Comparison of ENCODE assay signal across 8 mouse cellular contexts in genomic region chr3:103429227-103429788, GRCm38 (mm10).
DNase-seq lines count a peak whose midpoint lies in the region; ATAC-seq and TF ChIP-seq lines count a peak whose summit lies in the region.

No protein-coding gene starts in this region.

- TF ChIP-seq CTCF in hindbrain, postnatal 0 days (IDR thresholded peaks at IDR 0.05; ENCODE audit: low read depth), result peak; percentile 59

- H3K4me3 ChIP-seq in hindbrain, postnatal 0 days (ENCODE audit: low read length), result no peak overlapping the region
- no peak overlapping the region for H3K4me3 ChIP-seq in hindbrain, embryonic 10.5 days
- H3K4me3 ChIP-seq in stomach, embryonic 16.5 days (replicated peaks; ENCODE audit: low read length), result no peak overlapping the region

- no peaks in the 10 kb centered on the region for H3K9me3 ChIP-seq in hindbrain, postnatal 0 days (ENCODE audit: low read length)
- no peaks in the 10 kb centered on the region for H3K9me3 ChIP-seq in hindbrain, embryonic 10.5 days
- no peaks in the 10 kb centered on the region for H3K9me3 ChIP-seq in stomach, embryonic 16.5 days (replicated peaks; ENCODE audit: control insufficient read depth, low read length)

- no peaks in the 10 kb centered on the region for H3K27me3 ChIP-seq in hindbrain, postnatal 0 days (ENCODE audit: insufficient read depth, low read length)
- no peaks in the 10 kb centered on the region for H3K27me3 ChIP-seq in hindbrain, embryonic 10.5 days (ENCODE audit: insufficient read depth, poor library complexity, severe bottlenecking)
- no peaks in the 10 kb centered on the region for H3K27me3 ChIP-seq in stomach, embryonic 16.5 days (ENCODE audit: control insufficient read depth, insufficient read depth, low read length)

- H3K36me3 ChIP-seq in hindbrain, postnatal 0 days (ENCODE audit: insufficient read depth, low read length), result no peaks in the 10 kb centered on the region
- H3K36me3 ChIP-seq in hindbrain, embryonic 10.5 days, result no peaks in the 10 kb centered on the region
- H3K36me3 ChIP-seq in stomach, embryonic 16.5 days (ENCODE audit: control insufficient read depth, insufficient read depth, low read length), result no peaks in the 10 kb centered on the region

- intact Hi-C loops in gastrocnemius, postnatal 14 days (cut with DNase I; ENCODE audit: low total_unique reads), result no loop called here

- H3K4me1 ChIP-seq in hindbrain, postnatal 0 days (ENCODE audit: insufficient read depth, low read length), result no peaks in the 10 kb centered on the region
- H3K4me1 ChIP-seq in hindbrain, embryonic 10.5 days (replicated peaks), result 0 out of 2 replicates have a peak, but pooled peaks cover 4% of the 10 kb centered on the region
- H3K4me1 ChIP-seq in stomach, embryonic 16.5 days (ENCODE audit: control insufficient read depth, insufficient read depth, low read length), result peaks cover 3% of the 10 kb centered on the region; the same call in 1 of the 2 replicates

- DNase-seq in hindbrain, postnatal 0 days (ENCODE audit: low spot score), result no peak
- no peak for DNase-seq in hindbrain, embryonic 10.5 days (ENCODE audit: low spot score)
- DNase-seq in A20 (ENCODE audit: low read depth, low spot score), result peak; percentile 41
- DNase-seq in MEL-GATA-1-ER (ENCODE audit: extremely low read depth, low read depth), result peak; percentile 41
- DNase-seq in forelimb bud, embryonic 11.5 days (ENCODE audit: low read depth, low spot score), result peak; percentile 46
- DNase-seq in gastrocnemius, postnatal 14 days, result no peak

- no peak for ATAC-seq in hindbrain, postnatal 0 days
- ATAC-seq in stomach, embryonic 16.5 days (ENCODE audit: insufficient read depth, low FRiP score), result no peak
- no peak for ATAC-seq in activated CD4-positive, CD25-positive, alpha-beta regulatory T cell, adult 4 months

- no peak overlapping the region for H3K27ac ChIP-seq in hindbrain, postnatal 0 days
- no peak overlapping the region for H3K27ac ChIP-seq in hindbrain, embryonic 10.5 days
- peak overlapping the region; percentile 73 for H3K27ac ChIP-seq in stomach, embryonic 16.5 days (ENCODE audit: low read length)

- 19% methylated on average over 5 of the region's 5 CpGs for whole genome bisulfite sequencing in hindbrain, postnatal 0 days
- WGBS in hindbrain, embryonic 10.5 days, result 18% methylated on average over 5 of the region's 5 CpGs
- 11% methylated on average over 5 of the region's 5 CpGs for WGBS in stomach, embryonic 16.5 days

- H3K4me2 ChIP-seq in hindbrain, postnatal 0 days (ENCODE audit: low read depth, low read length), result no peak overlapping the region
- no peak overlapping the region for H3K4me2 ChIP-seq in stomach, embryonic 16.5 days (ENCODE audit: low read depth, low read length)

- H3K9ac ChIP-seq in hindbrain, postnatal 0 days (replicated peaks; ENCODE audit: low read length), result no peak overlapping the region
- H3K9ac ChIP-seq in stomach, embryonic 16.5 days (ENCODE audit: low read length), result no peak overlapping the region

Comparison
In these comparisons a context has a peak if more than half of its experiments do, and no peak if none do; other contexts are left out.
1. DNase-seq: peak in A20 (single experiment), MEL-GATA-1-ER (single experiment) and forelimb bud, embryonic 11.5 days (single experiment); none in hindbrain, postnatal 0 days (single experiment), hindbrain, embryonic 10.5 days (single experiment) and gastrocnemius, postnatal 14 days (single experiment).